Mouse (Mus musculus): Measurements from ENCODE around the gene Pced1b. TPM values are rescaled to one million over a fixed set of nuclear protein-coding genes. Genes with fewer than 3 reads are reported as not detected.
"Not testable (repeated sequence)": the region's sequence is repeated elsewhere in the genome, so short reads cannot be mapped to it uniquely, and the experiment has no call there.

Gene Pced1b
- total RNA-seq (2021) (1 to 10 TPM; 3.6 to 3.9 TPM), polyA plus RNA-seq (2012; rRNA removed) (3.7 and 3.8 TPM in 2 replicates)
- long read RNA-seq, partial matches to known transcripts: 0 of 1 reads
- long read RNA-seq, other reads (novel, unspliced or antisense): 1 of 1 reads

DNA sequence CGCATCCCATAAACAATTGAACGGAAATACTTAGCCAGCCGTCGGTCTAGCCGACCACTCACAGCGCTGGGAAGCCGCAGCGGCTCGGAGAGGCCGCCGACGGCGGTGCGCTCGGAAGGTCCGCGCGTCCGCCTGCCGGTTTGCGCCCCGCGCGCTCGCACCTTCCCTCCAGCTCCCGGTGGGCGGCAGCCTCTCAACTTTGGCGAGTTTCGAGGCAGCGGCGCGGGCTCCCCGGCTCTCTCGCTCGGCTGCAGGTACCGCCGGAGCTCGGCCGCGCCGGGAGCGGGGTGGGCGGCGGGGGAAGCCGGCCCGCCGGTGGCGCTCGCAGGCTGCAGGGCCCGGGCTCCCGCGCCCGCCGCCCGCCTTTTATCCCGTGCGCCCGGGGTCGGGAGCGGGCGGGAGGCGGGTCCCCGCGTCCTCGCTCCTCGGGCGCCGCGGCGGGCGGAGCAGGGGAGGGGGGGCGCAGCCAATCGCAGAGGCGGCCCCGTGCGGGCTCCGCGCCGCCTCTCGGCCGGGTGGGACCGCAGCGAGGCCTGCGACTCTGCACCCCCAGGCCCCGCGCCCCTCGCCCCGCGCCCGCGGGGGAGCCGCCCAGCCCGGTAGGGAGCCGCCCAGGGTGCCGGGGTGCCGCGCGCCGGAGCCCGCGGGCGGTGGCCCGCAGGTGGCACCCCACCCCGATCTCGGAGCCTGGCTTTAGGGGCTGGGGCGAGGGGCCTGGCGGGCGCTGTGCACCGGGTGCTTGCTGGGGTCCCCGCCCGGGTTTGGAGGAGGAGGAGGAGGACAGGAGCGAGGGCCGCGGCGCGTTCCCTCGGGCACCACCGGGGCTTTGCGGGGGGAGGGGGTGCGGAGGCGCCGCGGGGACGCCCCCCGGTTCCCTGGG, at the start of gene Pced1b, which contains the start of gene Amigo2:
Gene Pced1b, plus strand, starts transcription at position 197 of the 880 bp plus-strand sequence.
Gene Amigo2, minus strand, starts transcription at position 377 of the 880 bp plus-strand sequence.
- peak within 1 kb of the TSS; percentile 79 for H3K4me3 ChIP-seq
- H3K27me3 ChIP-seq (ENCODE audit: control insufficient read depth, insufficient read depth, low read length): no peaks in the 10 kb centered on the region; the same call in 1 of the 2 replicates
- H3K27ac ChIP-seq: peak within 1 kb of the TSS; percentile 92
- WGBS: under 1% methylated on average over 82 of the region's 125 CpGs
- intact Hi-C loops (cut with DNase I): loop anchor here (5.0 kb wide), 4 partner anchors 80 to 715 kb away; partner anchors contain the start of gene Tmem106c
- TF ChIP-seq CTCF (IDR thresholded peaks at IDR 0.05) (peak; percentile 21; the same call in 1 of the 2 replicates), EP300 (IDR thresholded peaks at IDR 0.05; ENCODE audit: insufficient read depth, low read depth, low read length) (no peak), POLR2A (IDR thresholded peaks at IDR 0.05; ENCODE audit: insufficient read depth, low read depth, low read length) (no peak; the same call in 1 of the 2 replicates)
- no peaks in the 10 kb centered on the region for H3K4me1 ChIP-seq (ENCODE audit: control insufficient read depth, insufficient read depth, low read length)
- no peaks in the 10 kb centered on the region for H3K79me2 ChIP-seq (replicated peaks; ENCODE audit: control insufficient read depth, insufficient read depth, low read length)
- H3K36me3 ChIP-seq (ENCODE audit: control insufficient read depth, insufficient read depth, low read length): no peaks in the 10 kb centered on the region
- DNase-seq: peak; percentile 83 to 88
- peak within 1 kb of the TSS; percentile 84 for H3K9ac ChIP-seq (ENCODE audit: low read depth, low read length)

DNA sequence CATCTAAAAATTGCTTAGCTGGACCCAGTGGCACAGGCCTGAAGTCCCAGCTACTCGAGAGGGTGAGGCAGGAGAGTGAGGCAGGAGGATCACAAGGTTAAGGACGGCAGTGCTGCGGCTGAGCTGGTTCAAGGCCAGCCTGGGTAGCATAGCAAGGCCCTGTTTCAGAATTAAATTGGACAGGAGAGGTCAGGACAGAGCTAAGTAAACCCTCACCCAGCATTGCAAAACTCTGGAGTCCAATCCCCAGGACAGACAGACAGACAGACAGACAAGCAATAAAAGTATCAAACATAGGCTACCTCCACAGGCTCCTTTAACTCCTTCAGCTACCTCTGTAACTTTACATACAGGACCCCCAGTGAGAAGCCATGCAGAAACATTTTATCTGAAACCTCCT, 42.0 kb upstream of the Pced1b start:
- 57% methylated on average over 3 of the region's 3 CpGs for WGBS
- Histone ChIP-seq H3K36me3 (ENCODE audit: control insufficient read depth, insufficient read depth, low read length) (no peaks in the 10 kb centered on the region), H3K79me2 (replicated peaks; ENCODE audit: control insufficient read depth, insufficient read depth, low read length) (no peaks in the 10 kb centered on the region), H3K27ac (no peak overlapping the region), H3K27me3 (ENCODE audit: control insufficient read depth, insufficient read depth, low read length) (no peaks in the 10 kb centered on the region), H3K4me1 (ENCODE audit: control insufficient read depth, insufficient read depth, low read length) (no peaks in the 10 kb centered on the region), H3K9ac (ENCODE audit: low read depth, low read length) (no peak overlapping the region), H3K4me3 (no peak overlapping the region)
- intact Hi-C loops (cut with DNase I): no loop called here
- no peak for DNase-seq
- TF ChIP-seq EP300 (IDR thresholded peaks at IDR 0.05; ENCODE audit: insufficient read depth, low read depth, low read length) (no peak), CTCF (IDR thresholded peaks at IDR 0.05) (no peak), POLR2A (IDR thresholded peaks at IDR 0.05; ENCODE audit: insufficient read depth, low read depth, low read length) (no peak)

DNA sequence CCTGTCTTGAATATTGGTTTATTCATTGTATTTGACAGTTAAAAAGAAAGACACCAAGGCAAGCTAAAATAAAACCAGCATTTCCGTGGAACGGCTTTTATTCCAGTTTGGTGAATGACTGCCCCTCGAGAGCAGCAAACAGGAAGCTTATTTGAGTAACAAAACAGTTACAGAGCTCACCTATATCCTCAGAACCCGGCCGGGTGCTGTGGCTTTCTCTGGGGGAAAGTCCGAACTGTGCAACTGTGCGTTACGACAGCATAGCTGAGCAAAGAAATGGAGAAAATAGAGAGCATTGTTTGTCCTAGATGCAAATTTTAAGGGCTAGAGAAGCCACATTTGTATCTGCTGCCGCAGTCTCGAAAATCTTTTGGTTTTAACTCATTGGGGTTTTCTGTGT, 41.1 kb upstream of the Pced1b start:
- Histone ChIP-seq H3K27ac (no peak overlapping the region), H3K9ac (ENCODE audit: low read depth, low read length) (no peak overlapping the region), H3K27me3 (ENCODE audit: control insufficient read depth, insufficient read depth, low read length) (no peaks in the 10 kb centered on the region), H3K4me3 (no peak overlapping the region), H3K4me1 (ENCODE audit: control insufficient read depth, insufficient read depth, low read length) (no peaks in the 10 kb centered on the region), H3K79me2 (replicated peaks; ENCODE audit: control insufficient read depth, insufficient read depth, low read length) (no peaks in the 10 kb centered on the region), H3K36me3 (ENCODE audit: control insufficient read depth, insufficient read depth, low read length) (no peaks in the 10 kb centered on the region)
- intact Hi-C loops (cut with DNase I): no loop called here
- WGBS: 87% methylated on average over 10 of the region's 10 CpGs
- DNase-seq: no peak
- TF ChIP-seq EP300 (IDR thresholded peaks at IDR 0.05; ENCODE audit: insufficient read depth, low read depth, low read length) (no peak), POLR2A (IDR thresholded peaks at IDR 0.05; ENCODE audit: insufficient read depth, low read depth, low read length) (no peak), CTCF (IDR thresholded peaks at IDR 0.05) (no peak)

DNA sequence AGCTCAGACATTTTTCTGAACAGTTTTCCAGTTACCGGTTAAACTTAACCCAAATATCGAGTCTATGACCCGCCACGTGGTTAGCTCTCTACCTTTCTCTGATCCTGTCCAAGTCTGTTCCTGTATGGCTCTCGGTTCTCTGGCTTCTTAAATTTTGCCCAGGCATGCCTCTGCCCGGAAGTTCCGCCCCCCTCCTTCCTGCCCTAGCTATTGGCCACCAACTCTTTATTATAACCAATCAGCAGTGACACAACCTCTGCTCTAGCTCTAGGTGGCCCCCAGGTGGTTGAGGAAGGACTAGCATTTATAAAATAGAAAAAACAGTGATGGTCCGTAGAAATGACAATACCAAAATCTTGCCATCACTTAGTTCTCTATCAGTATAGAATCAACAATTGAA, 40.4 kb upstream of the Pced1b start:
- H3K27ac ChIP-seq: no peak overlapping the region
- no peak overlapping the region for H3K9ac ChIP-seq (ENCODE audit: low read depth, low read length)
- H3K27me3 ChIP-seq (ENCODE audit: control insufficient read depth, insufficient read depth, low read length): no peaks in the 10 kb centered on the region
- H3K4me3 ChIP-seq: no peak overlapping the region
- H3K79me2 ChIP-seq (replicated peaks; ENCODE audit: control insufficient read depth, insufficient read depth, low read length): no peaks in the 10 kb centered on the region
- H3K36me3 ChIP-seq (ENCODE audit: control insufficient read depth, insufficient read depth, low read length): no peaks in the 10 kb centered on the region
- no peaks in the 10 kb centered on the region for H3K4me1 ChIP-seq (ENCODE audit: control insufficient read depth, insufficient read depth, low read length)
- no peak for DNase-seq
- TF ChIP-seq CTCF (IDR thresholded peaks at IDR 0.05): no peak
- TF ChIP-seq EP300 (IDR thresholded peaks at IDR 0.05; ENCODE audit: insufficient read depth, low read depth, low read length): no peak
- TF ChIP-seq POLR2A (IDR thresholded peaks at IDR 0.05; ENCODE audit: insufficient read depth, low read depth, low read length): no peak
- intact Hi-C loops (cut with DNase I): no loop called here
- WGBS: 97% methylated on average over 8 of the region's 8 CpGs

DNA sequence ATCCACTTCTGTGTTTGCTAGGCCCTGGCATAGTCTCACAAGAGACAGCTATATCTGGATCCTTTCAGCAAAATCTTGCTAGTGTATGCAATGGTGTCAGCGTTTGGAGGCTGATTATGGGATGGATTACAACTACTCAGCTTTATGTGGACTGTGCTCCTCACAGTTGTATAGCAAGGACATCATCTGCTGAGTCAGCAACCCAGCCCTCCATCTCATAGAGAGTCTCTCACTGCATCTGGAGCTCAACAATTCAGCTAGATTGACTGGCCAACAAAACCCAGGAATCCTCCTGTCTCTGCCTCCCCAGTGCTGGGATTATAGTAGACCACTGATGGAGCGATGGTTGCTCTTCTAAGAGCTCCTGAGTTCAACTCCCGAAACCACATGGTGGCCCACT, 37.2 kb upstream of the Pced1b start:
- intact Hi-C loops (cut with DNase I); H3K4me3 ChIP-seq; H3K4me1 ChIP-seq (ENCODE audit: control insufficient read depth, insufficient read depth, low read length); H3K27me3 ChIP-seq (ENCODE audit: control insufficient read depth, insufficient read depth, low read length); H3K79me2 ChIP-seq (replicated peaks; ENCODE audit: control insufficient read depth, insufficient read depth, low read length); H3K27ac ChIP-seq; H3K9ac ChIP-seq (ENCODE audit: low read depth, low read length); DNase-seq; H3K36me3 ChIP-seq (ENCODE audit: control insufficient read depth, insufficient read depth, low read length): not testable (repeated sequence)
- WGBS: 82% methylated on average over 3 of the region's 3 CpGs

Measured in heart, adult 2 months (tissue).